Mouse (Mus musculus): ENCODE data around the gene Lrrc3c. TPM values are rescaled to one million over a fixed set of nuclear protein-coding genes. Genes with fewer than 3 reads are reported as not detected.

Lrrc3c gene
- polyA plus RNA-seq, 1 experiment from 2014 or later: not detected

GRCm38 (mm10) chr11:98640091-98640490, 42.0 kb downstream of the Lrrc3c start:
- Histone ChIP-seq H3K4me2 (no peak overlapping the region), H3K27ac (no peak overlapping the region), H3K4me3 (no peak overlapping the region), H3K27me3 (no peaks in the 10 kb centered on the region), H3K9me3 (no peaks in the 10 kb centered on the region), H3K4me1 (no peaks in the 10 kb centered on the region), H3K36me3 (no peaks in the 10 kb centered on the region), H3K9ac (no peak overlapping the region)
- 50% methylated on average over 5 of the region's 5 CpGs for WGBS
- no peak for ATAC-seq (ENCODE audit: borderline replicate concordance, extremely low read depth, low FRiP score, low TSS enrichment)

- no peak overlapping the region for H3K4me2 ChIP-seq
- no peak overlapping the region for H3K9ac ChIP-seq
- no peaks in the 10 kb centered on the region for H3K36me3 ChIP-seq
- no peaks in the 10 kb centered on the region for H3K4me1 ChIP-seq
- WGBS: 80% methylated on average over 3 of the region's 3 CpGs
- no peak overlapping the region for H3K27ac ChIP-seq
- H3K4me3 ChIP-seq: no peak overlapping the region
- H3K27me3 ChIP-seq: peaks cover 3% of the 10 kb centered on the region; the same call in 1 of the 2 replicates
- ATAC-seq (ENCODE audit: borderline replicate concordance, extremely low read depth, low FRiP score, low TSS enrichment): no peak
- no peaks in the 10 kb centered on the region for H3K9me3 ChIP-seq
Measured at GRCm38 (mm10) chr11:98644757-98645156, 46.7 kb downstream of the Lrrc3c start.

- peaks cover 3% of the 10 kb centered on the region; the same call in 1 of the 2 replicates for H3K27me3 ChIP-seq
- H3K4me2 ChIP-seq: no peak overlapping the region
- H3K9ac ChIP-seq: no peak overlapping the region
- no peaks in the 10 kb centered on the region for H3K4me1 ChIP-seq
- no peak overlapping the region for H3K27ac ChIP-seq
- H3K9me3 ChIP-seq: no peaks in the 10 kb centered on the region
- 46% methylated on average over 2 of the region's 2 CpGs for WGBS
- no peak for ATAC-seq (ENCODE audit: borderline replicate concordance, extremely low read depth, low FRiP score, low TSS enrichment)
- H3K36me3 ChIP-seq: no peaks in the 10 kb centered on the region
- H3K4me3 ChIP-seq: no peak overlapping the region
Measured at GRCm38 (mm10) chr11:98645946-98646345, 47.9 kb downstream of the Lrrc3c start.

- no peak within 1 kb of the TSS for H3K4me3 ChIP-seq
- 44% methylated on average over 2 of the region's 2 CpGs for WGBS
Measured at GRCm38 (mm10) chr11:98646459-98646858, 48.4 kb downstream of the Lrrc3c start, which contains the start of gene Gsdma2. Gene Gsdma2 (plus strand): TSS chr11:98646759.

More at GRCm38 (mm10) chr11:98646459-98646858, 48.4 kb downstream of the Lrrc3c start, which contains the start of gene Gsdma2:
- Histone ChIP-seq H3K4me2 (no peak within 1 kb of the TSS), H3K36me3 (no peaks in the 10 kb centered on the region), H3K9ac (no peak within 1 kb of the TSS), H3K27ac (no peak within 1 kb of the TSS), H3K9me3 (no peaks in the 10 kb centered on the region), H3K4me1 (no peaks in the 10 kb centered on the region), H3K27me3 (peaks cover 3% of the 10 kb centered on the region; the same call in 1 of the 2 replicates)
- no peak for ATAC-seq (ENCODE audit: borderline replicate concordance, extremely low read depth, low FRiP score, low TSS enrichment)

Other genes with a start within 250 kb of the Lrrc3c start
- 3.5 and 5.5 TPM in 2 replicates for gene Ppp1r1b, start 249.9 kb upstream of the Lrrc3c start, polyA plus RNA-seq (2015; fragmentation: Nextera tagmentation; extraction: Ambion mirVana)
- 45.2 and 52.5 TPM in 2 replicates for gene Stard3, start 239.9 kb upstream of the Lrrc3c start, polyA plus RNA-seq (2015; fragmentation: Nextera tagmentation; extraction: Ambion mirVana)
- 5.1 and 7.5 TPM in 2 replicates for gene Tcap, start 214.5 kb upstream of the Lrrc3c start, polyA plus RNA-seq (2015; fragmentation: Nextera tagmentation; extraction: Ambion mirVana)
- gene Pnmt, start 211.8 kb upstream of the Lrrc3c start, polyA plus RNA-seq (2015; fragmentation: Nextera tagmentation; extraction: Ambion mirVana): 0.12 TPM in 1 of 2 replicates, not detected in the other
- gene Pgap3, start 197.8 kb upstream of the Lrrc3c start, polyA plus RNA-seq (2015; fragmentation: Nextera tagmentation; extraction: Ambion mirVana): 13.0 and 14.7 TPM in 2 replicates
- 37.2 and 39.4 TPM in 2 replicates for gene Erbb2, start 185.8 kb upstream of the Lrrc3c start, polyA plus RNA-seq (2015; fragmentation: Nextera tagmentation; extraction: Ambion mirVana)
- 76.8 and 78.0 TPM in 2 replicates for gene Mien1, start 159.3 kb upstream of the Lrrc3c start, polyA plus RNA-seq (2015; fragmentation: Nextera tagmentation; extraction: Ambion mirVana)
- gene Grb7, start 151.9 kb upstream of the Lrrc3c start, polyA plus RNA-seq (2015; fragmentation: Nextera tagmentation; extraction: Ambion mirVana): 45.3 and 49.6 TPM in 2 replicates
- 0.49 and 1.2 TPM in 2 replicates for gene Ikzf3, start 52.3 kb upstream of the Lrrc3c start, polyA plus RNA-seq (2015; fragmentation: Nextera tagmentation; extraction: Ambion mirVana)
- 0.14 TPM in 1 of 2 replicates, not detected in the other for gene Zpbp2, start 47.2 kb upstream of the Lrrc3c start, polyA plus RNA-seq (2015; fragmentation: Nextera tagmentation; extraction: Ambion mirVana)
- 54.6 and 55.2 TPM in 2 replicates for gene Ormdl3, start 10.9 kb upstream of the Lrrc3c start, polyA plus RNA-seq (2015; fragmentation: Nextera tagmentation; extraction: Ambion mirVana)
- gene Gm12355, start 27.4 kb downstream of the Lrrc3c start, polyA plus RNA-seq (2015; fragmentation: Nextera tagmentation; extraction: Ambion mirVana): 1.0 and 1.4 TPM in 2 replicates
- not detected in 2 replicates for gene Gsdma3, start 28.1 kb downstream of the Lrrc3c start, polyA plus RNA-seq (2015; fragmentation: Nextera tagmentation; extraction: Ambion mirVana)
- not detected in 2 replicates for gene Gsdma2, start 48.5 kb downstream of the Lrrc3c start, polyA plus RNA-seq (2015; fragmentation: Nextera tagmentation; extraction: Ambion mirVana)
- 0.06 TPM in 1 of 2 replicates, not detected in the other for gene Gsdma, start 66.1 kb downstream of the Lrrc3c start, polyA plus RNA-seq (2015; fragmentation: Nextera tagmentation; extraction: Ambion mirVana)
- 211 and 214 TPM in 2 replicates for gene Psmd3, start 84.3 kb downstream of the Lrrc3c start, polyA plus RNA-seq (2015; fragmentation: Nextera tagmentation; extraction: Ambion mirVana)
- not detected in 2 replicates for gene Csf3, start 103.0 kb downstream of the Lrrc3c start, polyA plus RNA-seq (2015; fragmentation: Nextera tagmentation; extraction: Ambion mirVana)
- 51.9 and 53.0 TPM in 2 replicates for gene Med24, start 131.1 kb downstream of the Lrrc3c start, polyA plus RNA-seq (2015; fragmentation: Nextera tagmentation; extraction: Ambion mirVana)
- 35.6 and 35.8 TPM in 2 replicates for gene Thra, start 142.3 kb downstream of the Lrrc3c start, polyA plus RNA-seq (2015; fragmentation: Nextera tagmentation; extraction: Ambion mirVana)
- 1.0 and 1.5 TPM in 2 replicates for gene Nr1d1, start 177.0 kb downstream of the Lrrc3c start, polyA plus RNA-seq (2015; fragmentation: Nextera tagmentation; extraction: Ambion mirVana)
- 21.1 and 21.2 TPM in 2 replicates for gene Msl1, start 197.2 kb downstream of the Lrrc3c start, polyA plus RNA-seq (2015; fragmentation: Nextera tagmentation; extraction: Ambion mirVana)
- gene Casc3, start 206.6 kb downstream of the Lrrc3c start, polyA plus RNA-seq (2015; fragmentation: Nextera tagmentation; extraction: Ambion mirVana): 35.7 and 37.9 TPM in 2 replicates
- gene Rapgefl1, start 238.5 kb downstream of the Lrrc3c start, polyA plus RNA-seq (2015; fragmentation: Nextera tagmentation; extraction: Ambion mirVana): 0.86 and 1.4 TPM in 2 replicates

All from lung, embryonic 15.5 days (tissue).